Mouse (Mus musculus) fibroblast of lung, adult 2 months (primary cell): ENCODE data around the gene Neb.
"Not testable (repeated sequence)": the region's sequence is repeated elsewhere in the genome, so short reads cannot be mapped to it uniquely, and the experiment has no call there.

Source experiments
- DNase-seq: peaks from one replicate; pipeline ENCODE4 v3.0.0-alpha.2; 2011; ENCODE audit warnings: low read depth

Gene Neb

GRCm38 (mm10) chr2:52177726-52178125, 200.5 kb downstream of the Neb start:
- no peak for DNase-seq

GRCm38 (mm10) chr2:52177184-52177583, 201.1 kb downstream of the Neb start:
- no peak for DNase-seq

- no peak for DNase-seq
Observed at GRCm38 (mm10) chr2:52176537-52176936, 201.7 kb downstream of the Neb start.

- no peak for DNase-seq
Observed at GRCm38 (mm10) chr2:52174951-52175350, 203.3 kb downstream of the Neb start.

- DNase-seq: no peak
Observed at GRCm38 (mm10) chr2:52169243-52170005, 208.8 kb downstream of the Neb start.

GRCm38 (mm10) chr2:52153064-52153463, 225.2 kb downstream of the Neb start:
- DNase-seq: no peak

- DNase-seq: no peak
Observed at GRCm38 (mm10) chr2:52133351-52133750, 244.9 kb downstream of the Neb start.

GRCm38 (mm10) chr2:52131370-52131769, 246.9 kb downstream of the Neb start:
- DNase-seq: not testable (repeated sequence)

GRCm38 (mm10) chr2:52114086-52114485, 264.2 kb downstream of the Neb start:
- DNase-seq: peak; percentile 24
